Mouse (Mus musculus) forebrain, embryonic 14.5 days (tissue): ENCODE measurements around the gene Duoxa1. TPM values are rescaled to one million over a fixed set of nuclear protein-coding genes. Genes with fewer than 3 reads are reported as not detected.

Experiments
- polyA plus RNA-seq: library from polyadenylated mRNA; unstranded; fragments of >200 nt; fragmentation: Nextera tagmentation; extraction: Ambion mirVana; gene quantifications from 2 replicates; pipeline ENCODE4 v1.2.1, GENCODE M21; 2014

The Duoxa1 gene
- polyA plus RNA-seq, 1 experiment from 2014 or later, result not detected

Other genes starting within 250 kb of the Duoxa1 start
- gene Spg11, start 195.3 kb downstream of the Duoxa1 start, polyA plus RNA-seq, result 8.2 and 9.6 TPM in 2 replicates
- gene B2m, start 166.0 kb downstream of the Duoxa1 start, polyA plus RNA-seq, result 89.8 and 92.2 TPM in 2 replicates
- gene Trim69, start 153.0 kb downstream of the Duoxa1 start, polyA plus RNA-seq, result not detected in 2 replicates
- gene Patl2, start 127.5 kb downstream of the Duoxa1 start, polyA plus RNA-seq, result not detected in 2 replicates
- not detected in 2 replicates for gene Terb2, start 127.5 kb downstream of the Duoxa1 start, polyA plus RNA-seq
- 19.7 and 20.1 TPM in 2 replicates for gene Sord, start 79.0 kb downstream of the Duoxa1 start, polyA plus RNA-seq
- gene Duox2, start 15.3 kb downstream of the Duoxa1 start, polyA plus RNA-seq, result not detected in 2 replicates
- gene Duoxa2, start 14.8 kb downstream of the Duoxa1 start, polyA plus RNA-seq, result not detected in 2 replicates
- 0.06 TPM in 1 of 2 replicates, not detected in the other for gene Duox1, start 1.9 kb upstream of the Duoxa1 start, polyA plus RNA-seq
- 9.7 and 12.4 TPM in 2 replicates for gene Shf, start 55.4 kb upstream of the Duoxa1 start, polyA plus RNA-seq
- not detected in 2 replicates for gene Slc28a2, start 112.7 kb upstream of the Duoxa1 start, polyA plus RNA-seq
- not detected in 2 replicates for gene Gm14085, start 171.2 kb upstream of the Duoxa1 start, polyA plus RNA-seq